Mouse (Mus musculus) liver, embryonic 15.5 days (tissue): ENCODE measurements around the gene Ptpn3. TPM values are rescaled to one million over a fixed set of nuclear protein-coding genes. Genes with fewer than 3 reads are reported as not detected.

Source experiments
- ATAC-seq: fragments of 200-750 bp; cut with Nextera tagmentation; 2 replicates; pipeline ENCODE4 v1.8.0; 2017; ENCODE audit warnings: moderate number of reproducible peaks, mild to moderate bottlenecking, moderate library complexity; ENCODE audit not compliant: insufficient read depth
- H3K27ac ChIP-seq: fragments of 300-500 bp; sonication (generic); replicated peaks from 2 replicates; pipeline ENCODE4 v1.5.1; 2015; ENCODE audit warnings: mild to moderate bottlenecking, inconsistent platforms
- H3K27me3 ChIP-seq: fragments of 300-500 bp; sonication (generic); 2 replicates; pipeline ENCODE4 v1.6.1; 2015; ENCODE audit warnings: mild to moderate bottlenecking, inconsistent platforms
- H3K36me3 ChIP-seq: fragments of 300-500 bp; sonication (generic); replicated peaks from 2 replicates; pipeline ENCODE4 v1.6.1; 2015; ENCODE audit warnings: moderate library complexity, mild to moderate bottlenecking, inconsistent platforms
- H3K4me1 ChIP-seq: fragments of 300-500 bp; sonication (generic); replicated peaks from 2 replicates; pipeline ENCODE4 v1.6.1; 2015; ENCODE audit warnings: inconsistent platforms
- H3K4me2 ChIP-seq: fragments of 300-500 bp; sonication (generic); 2 replicates; pipeline ENCODE4 v1.6.1; 2015; ENCODE audit warnings: moderate library complexity, mild to moderate bottlenecking, inconsistent platforms
- H3K4me3 ChIP-seq: fragments of 300-500 bp; sonication (generic); replicated peaks from 2 replicates; pipeline ENCODE4 v1.5.1; 2015; ENCODE audit warnings: mild to moderate bottlenecking, inconsistent platforms
- H3K9ac ChIP-seq: fragments of 300-500 bp; sonication (generic); 2 replicates; pipeline ENCODE4 v1.6.1; 2015; ENCODE audit warnings: moderate library complexity, mild to moderate bottlenecking, inconsistent platforms
- H3K9me3 ChIP-seq: fragments of 300-500 bp; sonication (generic); replicated peaks from 2 replicates; pipeline ENCODE4 v1.6.1; 2016; ENCODE audit warnings: inconsistent platforms
- WGBS: fragments of 180-500 bp; shearing (Covaris S2); methylation state at CpG from one replicate; pipeline ENCODE4 v1.1.7; 2015; ENCODE audit warnings: mixed read lengths; ENCODE audit not compliant: insufficient replicate concordance; 5-methylcytosine and 5-hydroxymethylcytosine counted together
- polyA plus RNA-seq: library from polyadenylated mRNA; unstranded; fragments of >200 nt; fragmentation: Nextera tagmentation; extraction: Ambion mirVana; gene quantifications from 2 replicates; pipeline ENCODE4 v1.2.1, GENCODE M21; 2015

Gene Ptpn3
- polyA plus RNA-seq, 1 experiment from 2014 or later = 0.52 TPM

DNA sequence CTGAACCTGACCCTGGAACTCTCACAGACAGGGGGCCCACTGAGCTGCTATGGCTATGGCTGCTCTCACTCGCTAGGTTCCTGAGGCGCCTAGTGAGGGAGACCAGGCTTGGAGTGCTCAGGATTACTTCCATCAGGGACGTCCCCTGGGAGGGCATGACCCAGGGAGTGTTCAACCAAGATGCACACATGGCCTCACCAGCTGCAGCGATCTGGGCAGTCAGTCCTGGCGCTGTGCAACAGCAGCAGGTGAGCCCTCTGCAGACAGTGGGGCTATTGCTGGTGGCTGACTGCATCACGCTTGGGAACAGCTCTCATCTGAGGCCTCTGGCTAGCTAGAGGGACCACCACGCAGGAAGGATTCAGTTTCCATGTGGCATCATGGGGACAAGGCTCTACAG is 63.5 kb downstream of the Ptpn3 start:
- no peak overlapping the region for H3K4me3 ChIP-seq
- H3K27ac ChIP-seq = no peak overlapping the region
- no peak for ATAC-seq
- 62% methylated on average over 7 of the region's 7 CpGs for WGBS
- H3K36me3 ChIP-seq = no peaks in the 10 kb centered on the region
- H3K27me3 ChIP-seq = no peaks in the 10 kb centered on the region
- no peaks in the 10 kb centered on the region for H3K4me1 ChIP-seq
- H3K9me3 ChIP-seq = no peaks in the 10 kb centered on the region
- H3K9ac ChIP-seq = no peak overlapping the region
- no peak overlapping the region for H3K4me2 ChIP-seq

DNA sequence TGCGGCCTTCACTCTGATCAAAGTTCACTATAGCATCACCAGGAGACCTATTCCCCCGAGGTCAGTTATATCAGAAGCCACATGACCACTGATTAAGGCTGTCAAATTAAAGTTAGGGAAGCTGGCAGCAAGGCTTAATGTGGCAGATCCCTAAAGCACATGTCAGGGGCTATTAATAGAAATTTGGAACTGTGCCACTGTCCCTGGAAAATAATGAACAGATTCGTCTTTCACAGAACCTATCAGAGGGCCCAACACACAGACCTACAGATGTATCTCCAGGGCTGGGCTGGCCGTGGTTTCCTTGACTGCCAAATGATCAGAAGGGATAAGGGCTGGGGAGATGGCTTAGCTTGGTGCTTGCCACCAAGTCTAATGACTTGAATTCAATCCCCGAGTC is 65.1 kb downstream of the Ptpn3 start:
- ATAC-seq = no peak

DNA sequence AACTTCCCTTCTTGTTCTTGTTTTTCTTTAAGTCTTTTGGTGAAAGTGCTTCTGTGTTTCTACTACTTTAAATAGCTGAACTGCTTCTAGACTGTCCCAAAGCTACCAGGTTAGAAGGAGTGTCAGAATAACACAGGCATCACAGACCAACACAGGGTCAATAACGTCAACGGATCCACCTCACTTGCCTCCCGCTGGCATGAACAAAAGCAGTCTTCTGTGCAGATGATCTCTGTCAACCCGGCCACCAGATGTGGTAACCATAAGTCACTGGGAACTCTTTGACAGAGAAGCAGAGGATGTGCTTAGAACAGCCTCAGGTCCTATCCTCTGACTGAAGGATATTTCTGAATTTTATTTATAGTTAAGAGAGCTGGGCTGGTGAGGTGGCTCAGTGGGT is 65.9 kb downstream of the Ptpn3 start:
- H3K4me1 ChIP-seq = no peaks in the 10 kb centered on the region
- WGBS = 64% methylated on average over 4 of the region's 4 CpGs
- no peak overlapping the region for H3K4me2 ChIP-seq
- H3K9ac ChIP-seq = no peak overlapping the region
- H3K36me3 ChIP-seq = no peaks in the 10 kb centered on the region
- H3K9me3 ChIP-seq = no peaks in the 10 kb centered on the region
- no peak for ATAC-seq
- H3K27ac ChIP-seq = no peak overlapping the region
- no peak overlapping the region for H3K4me3 ChIP-seq
- H3K27me3 ChIP-seq = no peaks in the 10 kb centered on the region

More for the DNA sequence above, 65.1 kb downstream of the Ptpn3 start:
- H3K27ac ChIP-seq = no peak overlapping the region
- no peaks in the 10 kb centered on the region for H3K36me3 ChIP-seq
- no peak overlapping the region for H3K4me3 ChIP-seq
- H3K9me3 ChIP-seq = no peaks in the 10 kb centered on the region
- no peak overlapping the region for H3K4me2 ChIP-seq
- 35% methylated on average over 5 of the region's 5 CpGs for WGBS
- no peak overlapping the region for H3K9ac ChIP-seq
- H3K27me3 ChIP-seq = no peaks in the 10 kb centered on the region
- no peaks in the 10 kb centered on the region for H3K4me1 ChIP-seq

DNA sequence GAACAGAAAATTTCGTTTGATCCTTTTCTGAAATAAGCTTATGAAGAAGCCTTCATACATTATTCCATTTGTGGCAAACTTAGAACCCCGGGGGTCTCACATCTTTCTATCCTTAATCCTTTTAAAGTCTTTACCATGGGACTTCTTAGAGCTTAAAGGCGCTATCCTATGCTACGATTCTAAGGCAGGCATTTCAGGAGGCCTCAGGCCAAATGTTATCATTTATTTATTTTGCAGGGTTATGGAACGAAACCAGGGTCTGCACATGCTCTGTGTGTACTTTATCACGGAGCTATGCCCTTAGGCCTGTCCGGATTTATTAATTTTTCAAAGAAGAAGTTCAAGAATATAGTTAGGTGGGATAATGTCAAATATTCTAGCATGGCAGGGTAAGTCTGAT is 67.3 kb downstream of the Ptpn3 start:
- WGBS = 63% methylated on average over 7 of the region's 7 CpGs
- H3K9ac ChIP-seq = no peak overlapping the region
- no peak overlapping the region for H3K4me2 ChIP-seq
- no peak overlapping the region for H3K4me3 ChIP-seq
- H3K9me3 ChIP-seq = no peaks in the 10 kb centered on the region
- no peaks in the 10 kb centered on the region for H3K4me1 ChIP-seq
- no peak for ATAC-seq
- no peaks in the 10 kb centered on the region for H3K36me3 ChIP-seq
- H3K27me3 ChIP-seq = no peaks in the 10 kb centered on the region
- H3K27ac ChIP-seq = no peak overlapping the region

DNA sequence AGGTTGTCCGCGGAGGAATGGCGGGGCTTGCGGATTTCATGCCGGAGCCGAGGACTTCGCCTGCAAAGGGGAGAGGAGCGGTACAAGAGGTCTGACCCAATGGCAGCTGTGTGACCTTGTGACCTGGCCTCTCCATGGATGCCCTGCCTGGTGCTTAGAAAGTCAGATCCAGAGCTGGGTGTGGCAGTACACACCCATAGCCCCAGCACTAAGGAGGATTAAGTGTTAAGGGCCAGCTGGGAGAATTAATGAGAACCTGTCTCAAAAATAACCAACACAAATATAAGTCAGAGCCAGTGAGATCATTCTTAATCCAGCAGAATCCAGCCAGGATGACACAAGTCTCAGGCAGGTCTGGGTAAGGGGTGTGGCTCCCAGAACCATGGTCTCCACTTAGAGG is 69.2 kb downstream of the Ptpn3 start:
- H3K36me3 ChIP-seq = no peaks in the 10 kb centered on the region

DNA sequence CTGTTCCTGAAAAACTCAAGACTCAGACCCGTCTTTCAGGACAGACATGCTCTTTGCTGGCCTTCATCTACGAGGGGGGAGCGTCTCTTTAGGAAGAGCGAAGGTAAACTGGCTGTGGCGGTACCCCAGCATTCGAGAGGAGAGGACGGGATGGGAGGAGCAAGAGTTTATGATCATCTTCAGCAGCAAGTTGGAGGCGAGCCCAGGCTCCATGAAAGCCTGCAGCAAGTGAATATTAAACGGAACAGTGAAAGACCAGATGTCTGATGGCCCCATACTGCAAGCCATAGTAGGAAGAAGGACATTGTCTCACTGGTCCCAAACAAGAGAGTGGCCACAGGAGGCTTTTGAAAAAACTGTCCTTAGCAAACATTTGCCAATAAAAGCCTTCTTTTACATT is 70.3 kb downstream of the Ptpn3 start:
- Histone ChIP-seq H3K4me1 (no peaks in the 10 kb centered on the region), H3K4me2 (no peak overlapping the region), H3K27me3 (no peaks in the 10 kb centered on the region), H3K4me3 (no peak overlapping the region), H3K9ac (no peak overlapping the region), H3K36me3 (no peaks in the 10 kb centered on the region), H3K9me3 (no peaks in the 10 kb centered on the region), H3K27ac (no peak overlapping the region)
- no peak for ATAC-seq
- 68% methylated on average over 9 of the region's 9 CpGs for whole genome bisulfite sequencing

More for the DNA sequence above, 69.2 kb downstream of the Ptpn3 start:
- WGBS = 86% methylated on average over 8 of the region's 8 CpGs
- Histone ChIP-seq H3K9ac (no peak overlapping the region), H3K4me3 (no peak overlapping the region), H3K4me2 (no peak overlapping the region), H3K27me3 (no peaks in the 10 kb centered on the region), H3K27ac (no peak overlapping the region), H3K4me1 (no peaks in the 10 kb centered on the region), H3K9me3 (no peaks in the 10 kb centered on the region)
- no peak for ATAC-seq

DNA sequence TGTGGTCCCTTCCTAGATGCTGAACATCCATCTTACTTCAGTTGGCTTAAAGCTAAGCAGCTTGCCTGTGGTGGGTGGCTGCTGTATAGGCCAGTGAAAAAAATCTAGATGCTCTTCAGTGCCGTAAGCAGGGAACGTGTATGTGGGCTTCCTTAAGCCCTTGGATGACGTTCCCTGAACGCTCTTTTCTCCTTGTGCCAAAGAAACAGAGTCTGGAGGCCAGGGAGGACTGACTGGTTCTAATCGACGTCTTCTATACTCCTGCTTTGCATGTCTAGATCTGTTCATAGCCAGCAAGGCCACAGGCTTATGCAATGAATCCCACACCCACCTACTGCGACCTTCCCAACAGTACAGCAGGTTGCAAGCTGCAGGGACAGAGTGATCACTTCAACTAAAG is 71.3 kb downstream of the Ptpn3 start:
- 63% methylated on average over 7 of the region's 7 CpGs for WGBS
- no peak for ATAC-seq

DNA sequence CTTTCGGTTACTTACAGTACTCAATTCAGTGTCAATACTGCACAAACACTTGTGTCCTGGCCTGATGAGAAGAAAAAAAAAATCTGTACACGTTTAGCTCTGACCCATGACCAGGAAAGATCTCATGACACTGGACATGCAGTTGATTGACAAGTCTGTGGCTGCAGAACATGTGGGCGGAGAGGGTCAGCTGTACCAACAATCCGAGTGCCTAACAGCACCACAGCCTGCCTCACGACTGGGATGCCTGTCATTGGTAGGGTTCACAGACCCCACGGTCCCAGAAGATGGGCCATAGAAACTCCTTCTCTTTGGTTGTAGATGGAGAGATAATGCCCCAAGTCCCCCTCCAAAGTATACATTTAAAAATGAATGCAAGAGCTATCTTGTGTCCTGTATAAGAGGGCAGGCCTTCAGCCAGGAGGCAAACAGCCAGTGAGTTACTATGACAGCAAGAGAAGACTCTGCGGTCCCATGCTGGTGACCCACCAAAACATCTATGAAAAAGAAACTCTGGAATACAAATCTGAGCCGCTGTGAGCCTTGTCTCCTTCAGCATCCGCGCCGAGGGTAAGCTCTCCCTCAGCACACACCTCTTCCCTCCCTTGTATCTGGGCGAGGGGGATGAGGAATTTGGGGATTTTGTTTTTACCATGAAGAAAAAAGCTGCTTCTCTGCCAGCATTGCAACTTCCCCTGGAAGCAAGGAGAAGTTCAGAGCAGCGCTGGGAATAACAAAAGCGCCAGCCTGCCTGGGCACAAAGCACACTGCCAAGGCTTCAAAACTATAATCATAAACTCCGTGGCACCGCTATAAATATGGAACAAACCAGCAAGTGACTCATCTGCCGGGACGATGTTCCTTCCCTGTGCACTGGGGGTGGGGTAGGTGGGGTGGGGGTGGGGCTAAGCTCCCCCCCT is 72.8 kb downstream of the Ptpn3 start:
- H3K9ac ChIP-seq = no peak overlapping the region
- no peak overlapping the region for H3K4me2 ChIP-seq
- H3K4me3 ChIP-seq = no peak overlapping the region
- no peaks in the 10 kb centered on the region for H3K27me3 ChIP-seq
- no peak for ATAC-seq
- H3K4me1 ChIP-seq = no peaks in the 10 kb centered on the region
- H3K9me3 ChIP-seq = no peaks in the 10 kb centered on the region
- no peaks in the 10 kb centered on the region for H3K36me3 ChIP-seq
- no peak overlapping the region for H3K27ac ChIP-seq
- WGBS = 59% methylated on average over 18 of the region's 18 CpGs

More for the DNA sequence above, 71.3 kb downstream of the Ptpn3 start:
- Histone ChIP-seq H3K36me3 (no peaks in the 10 kb centered on the region), H3K4me3 (no peak overlapping the region), H3K9me3 (no peaks in the 10 kb centered on the region), H3K27me3 (no peaks in the 10 kb centered on the region), H3K4me1 (no peaks in the 10 kb centered on the region), H3K9ac (no peak overlapping the region), H3K4me2 (no peak overlapping the region), H3K27ac (no peak overlapping the region)

DNA sequence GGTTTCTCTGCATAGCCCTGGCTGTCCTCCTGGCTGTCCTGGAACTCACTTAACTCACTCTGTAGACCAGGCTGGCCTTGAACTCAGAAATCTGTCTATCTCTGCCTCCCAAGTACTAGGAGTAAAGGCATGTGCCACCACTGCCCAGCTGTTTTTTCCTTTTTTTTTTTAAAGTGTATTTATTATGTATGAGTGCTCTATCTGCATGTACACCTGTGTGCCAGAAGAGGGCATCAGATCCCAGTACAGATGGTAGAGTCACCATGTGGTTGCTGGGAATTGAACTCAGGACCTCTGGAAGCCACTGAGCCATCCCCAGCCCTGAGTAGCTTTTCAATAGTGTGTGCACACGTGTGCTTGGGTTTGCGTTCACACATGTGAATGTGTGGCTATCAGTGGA is 76.9 kb downstream of the Ptpn3 start:
- no peak for ATAC-seq
- no peak overlapping the region for H3K4me3 ChIP-seq
- H3K27ac ChIP-seq = no peak overlapping the region
- H3K9me3 ChIP-seq = no peaks in the 10 kb centered on the region
- H3K4me2 ChIP-seq = no peak overlapping the region
- H3K9ac ChIP-seq = no peak overlapping the region
- H3K36me3 ChIP-seq = no peaks in the 10 kb centered on the region
- H3K27me3 ChIP-seq = no peaks in the 10 kb centered on the region
- 83% methylated on average over 2 of the region's 2 CpGs for WGBS
- H3K4me1 ChIP-seq = no peaks in the 10 kb centered on the region

DNA sequence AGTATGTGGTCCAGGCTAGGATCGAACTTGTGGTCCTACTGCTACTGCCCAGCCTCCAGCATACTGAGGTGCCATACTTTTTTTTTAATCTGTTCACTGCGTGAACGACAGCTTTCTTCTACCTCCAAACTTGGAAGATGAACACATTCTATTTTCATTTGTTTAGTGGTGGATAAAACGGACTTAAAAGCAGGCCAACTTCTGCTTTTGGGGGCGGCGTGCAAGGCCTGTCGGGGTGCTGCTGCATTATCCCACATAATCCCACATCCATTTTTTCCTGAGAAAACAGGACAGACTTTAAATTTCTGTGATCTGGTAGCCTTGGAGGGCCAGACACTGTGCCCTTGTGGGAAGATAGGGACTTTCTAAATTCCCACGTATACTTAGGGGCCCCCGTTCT is 83.9 kb downstream of the Ptpn3 start:
- H3K36me3 ChIP-seq = no peaks in the 10 kb centered on the region
- H3K9me3 ChIP-seq = no peaks in the 10 kb centered on the region
- H3K4me2 ChIP-seq = no peak overlapping the region
- no peak overlapping the region for H3K27ac ChIP-seq
- H3K4me1 ChIP-seq = no peaks in the 10 kb centered on the region
- H3K9ac ChIP-seq = no peak overlapping the region
- no peaks in the 10 kb centered on the region for H3K27me3 ChIP-seq
- WGBS = 58% methylated on average over 9 of the region's 9 CpGs
- no peak overlapping the region for H3K4me3 ChIP-seq
- ATAC-seq = no peak

DNA sequence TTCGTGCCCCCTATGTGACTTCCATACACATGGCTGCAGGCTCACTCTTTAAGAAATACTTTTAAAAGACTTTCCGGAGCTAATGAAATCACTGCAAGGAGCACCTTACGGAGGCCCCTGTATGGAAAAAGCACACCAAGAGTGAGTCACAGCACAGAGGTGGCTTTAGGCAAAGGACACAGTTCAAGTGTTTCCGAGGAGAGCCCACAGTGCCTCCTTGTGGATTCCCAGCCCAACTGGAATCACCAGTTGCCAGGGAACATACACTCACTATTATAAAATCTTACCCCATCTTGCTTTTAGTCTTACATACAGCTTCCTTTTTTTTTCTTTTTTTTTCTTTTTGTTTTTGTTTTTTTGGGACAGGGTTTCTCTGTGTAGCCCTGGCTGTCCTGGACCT is 85.1 kb downstream of the Ptpn3 start:
- Histone ChIP-seq H3K9ac (no peak overlapping the region), H3K4me1 (no peaks in the 10 kb centered on the region), H3K27ac (no peak overlapping the region), H3K4me3 (no peak overlapping the region), H3K4me2 (no peak overlapping the region), H3K36me3 (no peaks in the 10 kb centered on the region), H3K9me3 (no peaks in the 10 kb centered on the region), H3K27me3 (no peaks in the 10 kb centered on the region)
- WGBS = 77% methylated on average over 4 of the region's 4 CpGs
- no peak for ATAC-seq

DNA sequence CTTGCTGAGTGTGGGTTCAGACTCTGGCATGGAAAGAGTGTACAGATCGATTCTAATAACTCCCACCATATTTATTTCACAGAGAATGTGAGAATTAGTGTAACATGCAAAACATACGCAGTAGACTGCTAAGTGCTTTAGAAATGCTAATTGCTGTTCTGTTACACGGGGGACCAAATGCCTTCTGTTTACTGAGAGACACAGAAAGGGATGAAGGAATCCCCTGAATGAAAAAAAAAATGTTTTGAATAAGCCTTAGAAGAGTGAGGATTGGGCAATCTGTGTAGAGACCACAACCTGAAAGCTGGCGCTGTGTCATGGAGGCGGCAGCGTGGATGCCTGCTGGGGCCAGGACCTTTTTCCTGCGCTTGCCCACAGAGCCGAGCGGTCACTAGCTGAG is 86.8 kb downstream of the Ptpn3 start:
- H3K27me3 ChIP-seq = no peaks in the 10 kb centered on the region
- H3K4me1 ChIP-seq = no peaks in the 10 kb centered on the region
- no peak overlapping the region for H3K9ac ChIP-seq
- no peak for ATAC-seq
- H3K4me3 ChIP-seq = no peak overlapping the region
- no peaks in the 10 kb centered on the region for H3K9me3 ChIP-seq
- H3K4me2 ChIP-seq = no peak overlapping the region
- no peak overlapping the region for H3K27ac ChIP-seq
- no peaks in the 10 kb centered on the region for H3K36me3 ChIP-seq
- 67% methylated on average over 9 of the region's 9 CpGs for WGBS
